Mouse (Mus musculus) kidney, embryonic 14.5 days (tissue): ENCODE results near the gene H2al1h. TPM values are rescaled to one million over a fixed set of nuclear protein-coding genes. Genes with fewer than 3 reads are reported as not detected.

Experiments
- ATAC-seq: fragments of 200-750 bp; cut with Nextera tagmentation; 2 replicates; pipeline ENCODE4 v1.8.0; 2017; ENCODE audit warnings: moderate number of reproducible peaks, mild to moderate bottlenecking, moderate TSS enrichment, moderate library complexity; ENCODE audit not compliant: low FRiP score, low TSS enrichment
- H3K27ac ChIP-seq: fragments of 300-500 bp; sonication (generic); 2 replicates; pipeline ENCODE4 v1.5.1; 2014; ENCODE audit warnings: low read depth, mild to moderate bottlenecking, low read length, moderate library complexity, mixed read lengths
- H3K27me3 ChIP-seq: fragments of 300-500 bp; sonication (generic); 2 replicates; pipeline ENCODE4 v1.6.1; 2014; ENCODE audit warnings: mild to moderate bottlenecking, low read length; ENCODE audit not compliant: control insufficient read depth, insufficient read depth
- H3K36me3 ChIP-seq: fragments of 300-500 bp; sonication (generic); 2 replicates; pipeline ENCODE4 v1.6.1; 2014; ENCODE audit warnings: low read length, mixed read lengths; ENCODE audit not compliant: control insufficient read depth, insufficient read depth
- H3K4me1 ChIP-seq: fragments of 300-500 bp; sonication (generic); 2 replicates; pipeline ENCODE4 v1.6.1; 2014; ENCODE audit warnings: low read length, mixed read lengths; ENCODE audit not compliant: control insufficient read depth, insufficient read depth
- H3K4me2 ChIP-seq: fragments of 300-500 bp; sonication (generic); replicated peaks from 2 replicates; pipeline ENCODE4 v1.6.1; 2014; ENCODE audit warnings: low read depth, mild to moderate bottlenecking, low read length
- H3K4me3 ChIP-seq: fragments of 300-500 bp; sonication (generic); 2 replicates; pipeline ENCODE4 v1.5.1; 2014; ENCODE audit warnings: mild to moderate bottlenecking, low read length
- H3K9ac ChIP-seq: fragments of 300-500 bp; sonication (generic); 2 replicates; pipeline ENCODE4 v1.6.1; 2014; ENCODE audit warnings: low read depth, mild to moderate bottlenecking, low read length, moderate library complexity
- H3K9me3 ChIP-seq: fragments of 300-500 bp; sonication (generic); 2 replicates; pipeline ENCODE4 v1.6.1; 2016; ENCODE audit warnings: low read length; ENCODE audit not compliant: control insufficient read depth
- WGBS: fragments of 180-500 bp; shearing (Covaris S2); extraction: QIAGEN DNeasy Blood & Tissue Kit; methylation state at CpG from one replicate; pipeline ENCODE4 v1.1.7; 2014; 5-methylcytosine and 5-hydroxymethylcytosine counted together
- polyA plus RNA-seq: library from polyadenylated mRNA; unstranded; fragments of >200 nt; fragmentation: Nextera tagmentation; extraction: Ambion mirVana; gene quantifications from 2 replicates; pipeline ENCODE4 v1.2.1, GENCODE M21; 2014

Gene H2al1h
- polyA plus RNA-seq, 1 experiment from 2014 or later = not detected

- WGBS = 84% methylated on average over 2 of the region's 2 CpGs
- peaks cover 3% of the 10 kb centered on the region; the same call in 1 of the 2 replicates for H3K27me3 ChIP-seq
Observed at GRCm38 (mm10) chrX:11361261-11361660, 40.0 kb downstream of the H2al1h start.

DNA sequence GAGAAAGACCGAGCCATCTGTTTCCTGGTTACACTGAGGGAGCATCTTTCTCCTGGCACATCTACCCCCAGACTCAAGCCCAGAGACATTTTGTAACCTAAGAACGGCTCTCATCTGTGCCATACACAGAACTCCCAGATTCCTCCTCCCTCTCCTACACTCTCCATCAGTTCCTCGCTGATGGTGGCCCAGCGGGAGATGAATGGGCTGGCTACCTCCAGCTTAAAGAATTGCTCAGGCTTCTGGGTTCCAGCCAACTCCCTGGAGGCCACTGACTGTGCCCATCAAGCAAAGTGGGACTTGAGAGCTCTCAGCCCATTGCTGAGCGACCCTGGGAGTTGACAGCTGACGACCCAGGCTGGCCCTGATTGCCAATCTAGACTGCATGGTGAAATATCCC lies 42.6 kb downstream of the H2al1h start:
- Histone ChIP-seq H3K27me3 (peaks cover 3% of the 10 kb centered on the region; the same call in 1 of the 2 replicates), H3K4me3 (no peak overlapping the region), H3K36me3 (no peaks in the 10 kb centered on the region), H3K9me3 (no peaks in the 10 kb centered on the region), H3K27ac (no peak overlapping the region), H3K4me2 (no peak overlapping the region), H3K4me1 (no peaks in the 10 kb centered on the region), H3K9ac (no peak overlapping the region)
- ATAC-seq = no peak
- WGBS = 69% methylated on average over 6 of the region's 6 CpGs

More at GRCm38 (mm10) chrX:11361261-11361660, 40.0 kb downstream of the H2al1h start:
- no peaks in the 10 kb centered on the region for H3K36me3 ChIP-seq
- no peaks in the 10 kb centered on the region for H3K4me1 ChIP-seq
- no peaks in the 10 kb centered on the region for H3K9me3 ChIP-seq
- no peak for ATAC-seq
- H3K27ac ChIP-seq = no peak overlapping the region
- no peak overlapping the region for H3K4me3 ChIP-seq
- H3K4me2 ChIP-seq = no peak overlapping the region
- no peak overlapping the region for H3K9ac ChIP-seq

DNA sequence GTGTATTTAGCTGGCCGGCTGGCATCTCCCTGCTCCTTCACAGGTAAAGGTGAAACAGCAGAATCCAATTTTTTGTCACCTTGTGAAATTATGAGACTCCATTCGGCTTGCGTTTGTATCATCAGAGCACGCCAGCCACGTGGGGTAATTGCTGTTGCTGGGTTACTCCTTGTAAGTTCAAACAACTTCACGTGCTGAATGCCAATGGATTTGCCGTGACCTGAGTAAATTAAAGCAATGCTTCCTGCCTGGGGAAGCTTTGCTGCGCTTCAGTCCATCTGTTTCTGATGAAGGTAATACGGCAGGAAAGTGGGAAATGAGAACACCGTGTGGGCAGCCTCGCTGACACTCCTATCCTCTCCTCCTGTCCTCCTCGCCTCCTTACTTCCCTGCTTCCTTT lies 43.9 kb downstream of the H2al1h start:
- no peaks in the 10 kb centered on the region for H3K4me1 ChIP-seq
- ATAC-seq = no peak
- no peak overlapping the region for H3K4me2 ChIP-seq
- H3K27ac ChIP-seq = no peak overlapping the region
- peaks cover 3% of the 10 kb centered on the region; the same call in 1 of the 2 replicates for H3K27me3 ChIP-seq
- 70% methylated on average over 12 of the region's 12 CpGs for WGBS
- H3K36me3 ChIP-seq = no peaks in the 10 kb centered on the region
- H3K9ac ChIP-seq = no peak overlapping the region
- no peaks in the 10 kb centered on the region for H3K9me3 ChIP-seq
- H3K4me3 ChIP-seq = no peak overlapping the region

Other genes with a start within 250 kb of the H2al1h start
- gene H2al1a, start 22.2 kb upstream of the H2al1h start, polyA plus RNA-seq = not detected in 2 replicates
- gene H2al1b, start 19.1 kb upstream of the H2al1h start, polyA plus RNA-seq = not detected in 2 replicates
- not detected in 2 replicates for gene H2al1c, start 15.8 kb upstream of the H2al1h start, polyA plus RNA-seq
- gene H2al1d, start 12.7 kb upstream of the H2al1h start, polyA plus RNA-seq = not detected in 2 replicates
- gene H2al1e, start 9.6 kb upstream of the H2al1h start, polyA plus RNA-seq = not detected in 2 replicates
- gene H2al1f, start 6.3 kb upstream of the H2al1h start, polyA plus RNA-seq = not detected in 2 replicates
- gene H2al1g, start 3.2 kb upstream of the H2al1h start, polyA plus RNA-seq = not detected in 2 replicates
- not detected in 2 replicates for gene H2al1i, start 3.2 kb downstream of the H2al1h start, polyA plus RNA-seq
- gene H2al1j, start 6.3 kb downstream of the H2al1h start, polyA plus RNA-seq = not detected in 2 replicates